Mouse (Mus musculus) right cerebral cortex, postnatal 36 days (tissue): Measurements from ENCODE around the gene Necab2.

ENCODE experiments used
- DNase-seq, 2 experiments: peaks; one replicate each; pipeline ENCODE4 v3.0.0; 2022; ENCODE audit warnings: low spot score in 2 of 2, mixed read lengths in 1 of 2

Necab2 gene

GRCm38 (mm10) chr8:119428350-119428740 lies 18.2 kb upstream of the Necab2 start:
- DNase-seq = no peak

GRCm38 (mm10) chr8:119428766-119429327 lies 17.7 kb upstream of the Necab2 start:
- no peak for DNase-seq

GRCm38 (mm10) chr8:119429552-119429951 lies 17.0 kb upstream of the Necab2 start:
- DNase-seq = no peak

GRCm38 (mm10) chr8:119430250-119430649 lies 16.3 kb upstream of the Necab2 start:
- no peak for DNase-seq

GRCm38 (mm10) chr8:119430690-119431089 lies 15.8 kb upstream of the Necab2 start:
- DNase-seq = no peak

- no peak for DNase-seq
Observed at GRCm38 (mm10) chr8:119432372-119432771, 14.1 kb upstream of the Necab2 start.

- DNase-seq = no peak
Observed at GRCm38 (mm10) chr8:119433582-119434174, 12.8 kb upstream of the Necab2 start, which contains the start of gene Osgin1. Osgin1 (plus strand) TSS chr8:119434124.

GRCm38 (mm10) chr8:119434569-119434968 lies 11.9 kb upstream of the Necab2 start:
- DNase-seq = no peak

- no peak for DNase-seq
Observed at GRCm38 (mm10) chr8:119435527-119435926, 11.0 kb upstream of the Necab2 start.

- DNase-seq = no peak
Observed at GRCm38 (mm10) chr8:119436331-119436730, 10.2 kb upstream of the Necab2 start.

GRCm38 (mm10) chr8:119436933-119437332 lies 9.6 kb upstream of the Necab2 start:
- DNase-seq = no peak

- DNase-seq = no peak
Observed at GRCm38 (mm10) chr8:119437506-119437905, 9.0 kb upstream of the Necab2 start.

- DNase-seq = no peak
Observed at GRCm38 (mm10) chr8:119438876-119439275, 7.6 kb upstream of the Necab2 start.

DNA sequence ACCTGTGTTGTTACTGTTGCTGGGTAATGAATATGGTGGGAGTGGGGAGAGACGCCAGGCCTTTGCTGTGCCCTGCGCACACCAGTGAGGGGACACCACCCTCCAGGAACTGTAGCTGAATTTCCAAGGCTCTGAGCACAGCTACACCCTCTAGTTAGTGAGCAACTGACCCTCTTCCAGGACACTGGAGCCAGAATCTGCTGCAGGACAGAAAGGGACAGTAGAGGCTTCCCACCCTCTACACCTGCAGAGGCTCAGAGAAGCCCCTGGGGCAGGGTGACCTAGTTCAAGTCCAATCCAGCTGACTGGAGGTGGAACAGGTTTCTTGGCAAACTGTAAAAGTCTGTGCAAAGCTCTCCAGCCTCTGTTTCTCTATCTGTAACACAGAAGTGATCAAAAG lies 7.1 kb upstream of the Necab2 start:
- DNase-seq = no peak

DNA sequence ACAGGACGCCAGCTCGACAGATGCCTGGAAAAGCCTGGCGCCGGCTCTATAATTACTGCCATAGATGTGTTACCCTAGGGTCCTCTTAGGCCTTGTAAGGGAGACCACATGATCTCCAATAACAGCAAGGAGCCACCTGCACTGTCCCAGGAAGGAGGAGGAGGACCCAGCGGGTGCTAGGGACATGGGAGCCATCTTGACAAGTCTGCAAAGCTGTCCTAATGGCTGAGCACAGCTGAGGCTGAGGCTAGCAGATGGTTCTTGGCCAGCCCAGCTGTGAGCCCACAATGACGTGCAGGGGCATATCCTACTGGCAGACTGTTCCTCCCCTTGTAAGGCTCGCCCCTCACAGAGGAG lies 6.6 kb upstream of the Necab2 start:
- DNase-seq = no peak

GRCm38 (mm10) chr8:119440250-119440951 lies 6.1 kb upstream of the Necab2 start:
- DNase-seq = no peak

- DNase-seq = no peak
Observed at GRCm38 (mm10) chr8:119440952-119441270, 5.6 kb upstream of the Necab2 start.

DNA sequence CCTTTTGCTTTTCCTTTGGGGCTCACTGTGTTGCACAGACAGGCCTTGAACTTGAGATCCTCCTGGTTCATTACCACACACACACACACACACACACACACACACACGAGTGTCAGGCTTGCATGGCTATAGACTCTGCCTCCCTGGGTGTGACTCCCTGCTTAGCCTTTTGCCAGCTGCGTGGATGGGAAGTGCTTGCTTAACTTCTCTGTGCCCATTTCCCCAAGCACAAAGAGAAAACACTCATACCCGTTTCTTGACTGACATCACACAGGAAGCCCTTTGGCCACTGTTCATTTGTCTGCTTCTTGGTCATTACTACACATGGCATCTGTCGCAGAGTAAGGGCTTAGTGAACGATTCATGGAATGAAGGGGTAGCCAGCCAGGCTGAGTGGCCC lies 4.5 kb upstream of the Necab2 start:
- DNase-seq = no peak

DNA sequence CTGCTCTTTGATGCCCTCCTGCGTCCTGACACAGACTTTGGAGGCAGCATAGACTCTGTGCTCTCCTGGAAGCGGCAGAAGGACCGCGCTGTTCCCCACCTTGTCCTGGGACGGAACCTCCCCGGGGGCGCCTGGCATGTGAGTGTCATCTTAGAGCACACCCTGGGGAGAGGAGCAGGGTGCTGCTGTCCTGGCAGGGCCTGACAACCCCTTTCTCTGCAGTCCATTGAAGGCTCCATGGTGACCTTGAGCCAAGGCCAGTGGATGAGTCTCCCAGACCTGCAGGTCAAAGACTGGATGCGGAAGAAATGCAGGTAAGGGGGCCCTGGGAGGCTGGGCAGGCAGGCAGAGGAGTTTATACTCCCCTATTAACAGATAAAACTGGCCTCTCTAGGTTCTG lies 3.5 kb upstream of the Necab2 start:
- no peak for DNase-seq

- no peak for DNase-seq
Observed at GRCm38 (mm10) chr8:119446990-119447780, 666 bp downstream of the Necab2 start.

GRCm38 (mm10) chr8:119447781-119448170 lies 1.3 kb downstream of the Necab2 start:
- DNase-seq = no peak

DNA sequence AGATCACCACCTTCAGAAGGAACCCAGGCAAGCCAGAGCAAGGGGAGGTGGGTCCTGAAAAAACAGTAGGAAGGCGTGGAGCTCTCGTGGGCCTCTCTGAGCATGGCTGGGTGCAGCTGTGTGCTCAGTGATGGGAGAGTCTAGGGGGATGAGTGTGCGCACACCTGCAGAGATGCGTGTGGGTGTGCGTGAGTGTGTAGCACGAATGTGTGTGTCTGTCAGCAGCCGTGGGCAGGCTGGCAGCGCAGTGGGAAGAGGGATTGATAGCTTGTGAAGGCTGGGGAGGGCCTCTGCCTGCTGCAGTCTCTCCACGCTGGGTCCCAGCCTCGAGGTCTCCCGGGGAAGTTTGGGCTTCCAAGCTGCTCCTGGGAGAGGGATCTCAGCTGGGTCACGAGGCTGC lies 3.1 kb downstream of the Necab2 start:
- peak; percentile 76 for DNase-seq

- no peak for DNase-seq
Observed at GRCm38 (mm10) chr8:119451131-119451530, 4.6 kb downstream of the Necab2 start.
